In genomic region chr3:121693001-121693730, GRCm38 (mm10) we compare ENCODE assay signal across 10 mouse cellular contexts. TPM values are rescaled to one million over a fixed set of nuclear protein-coding genes. Genes with fewer than 3 reads are reported as not detected.
DNase-seq lines count a peak whose midpoint lies in the region.
"Had no signal": no experiment of that assay in that cellular context is flagged by ENCODE, and none has a peak within 500 bp of the region (broad histone marks: within the 10 kb centered on the region; RNA-seq: fewer than 3 reads in every experiment).

No protein-coding gene starts in this region.

- peak; percentile 28 for DNase-seq in layer of hippocampus, adult 11-12 months (ENCODE audit: low spot score)
- no peak for DNase-seq in layer of hippocampus, adult 8-10 months (ENCODE audit: low spot score in 2 of 2)
- DNase-seq in R1 (ENCODE audit: low read depth, low spot score) = peak; percentile 46
- peak; percentile 35 for DNase-seq in brain, adult 2 months (ENCODE audit: low read depth, low spot score)
- DNase-seq in monocyte, adult 2 months (ENCODE audit: low read depth in 1 of 2, low spot score in 2 of 2) = peak; percentile 24 to 42
- DNase-seq in left cerebral cortex, postnatal 25 days (ENCODE audit: low spot score in 2 of 2) = no peak
- no peak for DNase-seq in right cerebral cortex, postnatal 14 days
- DNase-seq: heart, postnatal 10 days had no signal

- intact Hi-C loops in left cerebral cortex, postnatal 25 days (cut with DNase I) = no loop called here

RNA-seq across cellular contexts. Expression of gene 4930432M17Rik, which starts 22.6 kb away (rescaled TPM):
- total RNA-seq in layer of hippocampus, adult 8-10 months (2022) = not detected
- not detected for total RNA-seq in left cerebral cortex, postnatal 25 days (2021)
- total RNA-seq: gastrocnemius, postnatal 4 days; heart, postnatal 10 days; left cerebral cortex, adult 8-10 months had no signal

RNA-seq across cellular contexts. Expression of gene F3, which starts 30.2 kb away (rescaled TPM):
- 10 to 100 TPM; 57.8 to 68.3 (median 62.2) TPM for total RNA-seq in layer of hippocampus, adult 8-10 months (2022)
- total RNA-seq in left cerebral cortex, postnatal 25 days (2021) = 10 to 100 TPM; 42.7 to 45.5 TPM

Comparison
In these comparisons a context has a peak if more than half of its experiments do, and no peak if none do; other contexts are left out.
1. DNase-seq: peak in layer of hippocampus, adult 11-12 months (single experiment), R1 (single experiment), brain, adult 2 months (single experiment) and monocyte, adult 2 months (2 of 2); none in layer of hippocampus, adult 8-10 months (0 of 2), left cerebral cortex, postnatal 25 days (0 of 2) and right cerebral cortex, postnatal 14 days (single experiment).